Mouse (Mus musculus) kidney, embryonic 16.5 days (tissue): ENCODE data around the gene Sh3d21. TPM values are rescaled to one million over a fixed set of nuclear protein-coding genes. Genes with fewer than 3 reads are reported as not detected.
A peak's percentile ranks its signal among the peaks of the same experiment; 100 is the strongest.
"Not testable (repeated sequence)": the region's sequence is repeated elsewhere in the genome, so short reads cannot be mapped to it uniquely, and the experiment has no call there.

ENCODE experiments used
- ATAC-seq: fragments of 200-750 bp; cut with Nextera tagmentation; 2 replicates; pipeline ENCODE4 v1.8.0; 2017; ENCODE audit warnings: moderate TSS enrichment; ENCODE audit not compliant: low FRiP score, low TSS enrichment
- H3K27ac ChIP-seq: fragments of 300-500 bp; sonication (generic); 2 replicates; pipeline ENCODE4 v1.5.1; 2014; ENCODE audit warnings: low read length
- H3K27me3 ChIP-seq: fragments of 300-500 bp; sonication (generic); 2 replicates; pipeline ENCODE4 v1.6.1; 2014; ENCODE audit warnings: low read length, control low read depth, mixed read lengths; ENCODE audit not compliant: insufficient read depth
- H3K36me3 ChIP-seq: fragments of 300-500 bp; sonication (generic); 2 replicates; pipeline ENCODE4 v1.6.1; 2014; ENCODE audit warnings: low read length, control low read depth, mixed read lengths; ENCODE audit not compliant: insufficient read depth
- H3K4me1 ChIP-seq: fragments of 300-500 bp; sonication (generic); 2 replicates; pipeline ENCODE4 v1.6.1; 2014; ENCODE audit warnings: low read length, control low read depth, mixed read lengths; ENCODE audit not compliant: insufficient read depth
- H3K4me2 ChIP-seq: fragments of 300-500 bp; sonication (generic); replicated peaks from 2 replicates; pipeline ENCODE4 v1.6.1; 2014; ENCODE audit warnings: low read depth, low read length
- H3K4me3 ChIP-seq: fragments of 300-500 bp; sonication (generic); 2 replicates; pipeline ENCODE4 v1.5.1; 2014; ENCODE audit warnings: mild to moderate bottlenecking, low read length
- H3K9ac ChIP-seq: fragments of 300-500 bp; sonication (generic); replicated peaks from 2 replicates; pipeline ENCODE4 v1.6.1; 2014; ENCODE audit warnings: low read length
- H3K9me3 ChIP-seq: fragments of 300-500 bp; sonication (generic); 2 replicates; pipeline ENCODE4 v1.6.1; 2016; ENCODE audit warnings: low read length, control low read depth
- WGBS: fragments of 180-500 bp; shearing (Covaris S2); extraction: QIAGEN DNeasy Blood & Tissue Kit; methylation state at CpG from one replicate; pipeline ENCODE4 v1.1.7; 2014; 5-methylcytosine and 5-hydroxymethylcytosine counted together
- polyA plus RNA-seq: library from polyadenylated mRNA; unstranded; fragments of >200 nt; fragmentation: Nextera tagmentation; extraction: Ambion mirVana; gene quantifications from 2 replicates; pipeline ENCODE4 v1.2.1, GENCODE M21; 2015

Gene Sh3d21
- polyA plus RNA-seq, 1 experiment from 2014 or later: 9.1 TPM

- H3K27me3 ChIP-seq: no peaks in the 10 kb centered on the region
- H3K4me2 ChIP-seq: no peak overlapping the region
- H3K9ac ChIP-seq: no peak overlapping the region
- no peak overlapping the region for H3K27ac ChIP-seq
- no peaks in the 10 kb centered on the region for H3K4me1 ChIP-seq
- no peak overlapping the region for H3K4me3 ChIP-seq
- ATAC-seq: no peak
- 90% methylated on average over 5 of the region's 5 CpGs for WGBS
- H3K9me3 ChIP-seq: no peaks in the 10 kb centered on the region
- peaks cover 74% of the 10 kb centered on the region for H3K36me3 ChIP-seq
Observed at GRCm38 (mm10) chr4:126173800-126174199, 10.5 kb upstream of the Sh3d21 start.

GRCm38 (mm10) chr4:126170737-126171136, 7.4 kb upstream of the Sh3d21 start:
- not testable (repeated sequence) for H3K4me3 ChIP-seq, H3K9me3 ChIP-seq, H3K27ac ChIP-seq, H3K27me3 ChIP-seq, ATAC-seq, H3K4me2 ChIP-seq, H3K4me1 ChIP-seq, H3K9ac ChIP-seq
- peaks cover 78% of the 10 kb centered on the region for H3K36me3 ChIP-seq
- 94% methylated on average over 5 of the region's 5 CpGs for WGBS

- peaks cover under 1% of the 10 kb centered on the region for H3K4me1 ChIP-seq
- peaks cover 66% of the 10 kb centered on the region for H3K36me3 ChIP-seq
- no peak overlapping the region for H3K4me3 ChIP-seq
- no peaks in the 10 kb centered on the region for H3K27me3 ChIP-seq
- no peak overlapping the region for H3K4me2 ChIP-seq
- 92% methylated on average over 6 of the region's 6 CpGs for WGBS
- H3K9me3 ChIP-seq: no peaks in the 10 kb centered on the region
- ATAC-seq: no peak
- H3K27ac ChIP-seq: no peak overlapping the region
- no peak overlapping the region for H3K9ac ChIP-seq
Observed at GRCm38 (mm10) chr4:126168851-126169250, 5.6 kb upstream of the Sh3d21 start.

GRCm38 (mm10) chr4:126166084-126166483, 2.8 kb upstream of the Sh3d21 start:
- Histone ChIP-seq H3K9ac (no peak overlapping the region), H3K27me3 (no peaks in the 10 kb centered on the region), H3K36me3 (peaks cover 50% of the 10 kb centered on the region), H3K4me3 (no peak overlapping the region), H3K9me3 (no peaks in the 10 kb centered on the region), H3K4me2 (no peak overlapping the region), H3K27ac (no peak overlapping the region), H3K4me1 (peaks cover 19% of the 10 kb centered on the region)
- WGBS: 82% methylated on average over 3 of the region's 3 CpGs
- ATAC-seq: no peak

GRCm38 (mm10) chr4:126165092-126165491, 1.8 kb upstream of the Sh3d21 start:
- H3K9me3 ChIP-seq, H3K27me3 ChIP-seq, ATAC-seq, H3K9ac ChIP-seq, H3K27ac ChIP-seq, H3K4me2 ChIP-seq, H3K4me3 ChIP-seq: not testable (repeated sequence)
- peaks cover 19% of the 10 kb centered on the region for H3K4me1 ChIP-seq
- H3K36me3 ChIP-seq: peaks cover 42% of the 10 kb centered on the region
- WGBS: 71% methylated on average over 8 of the region's 10 CpGs

GRCm38 (mm10) chr4:126163685-126164084, 394 bp upstream of the Sh3d21 start:
- Histone ChIP-seq H3K4me1 (peaks cover 23% of the 10 kb centered on the region), H3K27ac (peak overlapping the region; percentile 85), H3K9ac (no peak overlapping the region; the same call in 1 of the 2 replicates), H3K27me3 (no peaks in the 10 kb centered on the region), H3K4me2 (peak overlapping the region; percentile 93), H3K4me3 (no peak overlapping the region; the same call in 1 of the 2 replicates), H3K36me3 (peaks cover 29% of the 10 kb centered on the region), H3K9me3 (no peaks in the 10 kb centered on the region)
- no peak for ATAC-seq
- 52% methylated on average over 4 of the region's 4 CpGs for WGBS

- WGBS: 1% methylated on average over 44 of the region's 44 CpGs
- peak overlapping the region; percentile 65 for H3K4me3 ChIP-seq
- peak overlapping the region; percentile 85 for H3K27ac ChIP-seq
Observed at GRCm38 (mm10) chr4:126162544-126163066, 686 bp downstream of the Sh3d21 start.

GRCm38 (mm10) chr4:126161986-126162385, 1.3 kb downstream of the Sh3d21 start:
- peak overlapping the region; percentile 85 for H3K9ac ChIP-seq
- H3K27me3 ChIP-seq: no peaks in the 10 kb centered on the region
- peak overlapping the region; percentile 65 for H3K4me3 ChIP-seq
- H3K9me3 ChIP-seq: no peaks in the 10 kb centered on the region
- 0 out of 2 replicates have a peak, but pooled peaks have one; percentile 1 for ATAC-seq
- H3K36me3 ChIP-seq: peaks cover 18% of the 10 kb centered on the region
- 44% methylated on average over 9 of the region's 9 CpGs for WGBS
- peak overlapping the region; percentile 93 for H3K4me2 ChIP-seq
- peaks cover 23% of the 10 kb centered on the region for H3K4me1 ChIP-seq
- H3K27ac ChIP-seq: no peak overlapping the region

More at GRCm38 (mm10) chr4:126162544-126163066, 686 bp downstream of the Sh3d21 start:
- ATAC-seq: peak; percentile 94
- H3K4me1 ChIP-seq: peaks cover 23% of the 10 kb centered on the region
- no peaks in the 10 kb centered on the region for H3K27me3 ChIP-seq
- peaks cover 19% of the 10 kb centered on the region for H3K36me3 ChIP-seq
- H3K4me2 ChIP-seq: peak overlapping the region; percentile 93
- H3K9ac ChIP-seq: peak overlapping the region; percentile 85
- no peaks in the 10 kb centered on the region for H3K9me3 ChIP-seq

- Histone ChIP-seq H3K9ac (no peak overlapping the region), H3K9me3 (no peaks in the 10 kb centered on the region), H3K27me3 (no peaks in the 10 kb centered on the region), H3K4me2 (peak overlapping the region; percentile 93; the same call in 1 of the 2 replicates), H3K36me3 (peaks cover 12% of the 10 kb centered on the region), H3K4me1 (peaks cover 26% of the 10 kb centered on the region), H3K4me3 (no peak overlapping the region), H3K27ac (no peak overlapping the region)
- 87% methylated on average over 6 of the region's 6 CpGs for WGBS
- no peak for ATAC-seq
Observed at GRCm38 (mm10) chr4:126161456-126161855, 1.8 kb downstream of the Sh3d21 start.

GRCm38 (mm10) chr4:126160981-126161380, 2.3 kb downstream of the Sh3d21 start:
- no peak for ATAC-seq
- Histone ChIP-seq H3K36me3 (peaks cover 8% of the 10 kb centered on the region), H3K9me3 (no peaks in the 10 kb centered on the region), H3K4me3 (no peak overlapping the region), H3K4me2 (no peak overlapping the region), H3K4me1 (peaks cover 31% of the 10 kb centered on the region), H3K27ac (no peak overlapping the region), H3K27me3 (no peaks in the 10 kb centered on the region), H3K9ac (no peak overlapping the region)
- 86% methylated on average over 8 of the region's 8 CpGs for WGBS
